ENCODE assay signal across 7 mouse cellular contexts in the genomic region with DNA sequence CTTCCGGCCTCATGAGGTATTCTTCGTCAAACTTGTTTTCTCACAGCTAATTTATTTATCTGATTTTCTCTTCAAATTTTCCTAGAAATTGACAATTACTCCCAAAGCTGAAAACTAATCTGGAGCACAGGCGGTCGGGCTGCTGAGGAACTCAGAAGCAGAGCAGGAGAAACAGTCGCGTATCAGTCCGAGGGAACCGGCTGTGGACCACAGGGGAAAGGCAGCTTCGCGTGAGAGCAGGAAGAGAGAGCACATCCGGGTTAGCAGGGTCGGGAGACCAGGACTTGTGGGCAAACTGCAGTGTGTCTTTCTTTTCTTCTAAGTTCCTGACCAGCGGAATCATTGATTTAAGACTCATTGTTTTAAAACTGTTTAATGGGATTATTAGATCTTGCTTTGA. TPM values are rescaled to one million over a fixed set of nuclear protein-coding genes. Genes with fewer than 3 reads are reported as not detected.
DNase-seq lines count a peak whose midpoint lies in the region.

No protein-coding gene starts in this region.

- no peaks in the 10 kb centered on the region for H3K36me3 ChIP-seq in embryonic facial prominence, embryonic 10.5 days (replicated peaks)

- peak overlapping the region; percentile 21; the same call in 1 of the 2 replicates for H3K4me3 ChIP-seq in embryonic facial prominence, embryonic 10.5 days

- WGBS in embryonic facial prominence, embryonic 10.5 days, result 31% methylated on average over 13 of the region's 13 CpGs

- peaks cover 46% of the 10 kb centered on the region for H3K4me1 ChIP-seq in embryonic facial prominence, embryonic 10.5 days

- 0 out of 2 replicates have a peak overlapping the region, but pooled peaks have one; percentile 27 for H3K27ac ChIP-seq in embryonic facial prominence, embryonic 10.5 days (replicated peaks)

- no peaks in the 10 kb centered on the region for H3K27me3 ChIP-seq in embryonic facial prominence, embryonic 10.5 days (replicated peaks; ENCODE audit: low read depth, poor library complexity, severe bottlenecking)

- peak; percentile 26 for DNase-seq in ovary, postnatal 36 days (ENCODE audit: low spot score)
- no peak for DNase-seq in ovary, adult 18-20 months (ENCODE audit: low spot score)
- peak; percentile 42 for DNase-seq in embryonic facial prominence, embryonic 10.5 days (ENCODE audit: low spot score)
- peak; percentile 50 for DNase-seq in kidney, adult 18-20 months
- DNase-seq in lung, postnatal 10 days, result peak; percentile 66
- peak; percentile 19 for DNase-seq in yolk sac, embryonic 10.5 days (ENCODE audit: low spot score)
- no peak for DNase-seq in cerebellum, adult 18-20 months

- H3K9me3 ChIP-seq in embryonic facial prominence, embryonic 10.5 days, result no peaks in the 10 kb centered on the region

RNA-seq across cellular contexts. Expression of a gene that starts 32.7 kb away (rescaled TPM):
- polyA plus RNA-seq in embryonic facial prominence, embryonic 10.5 days (2016; fragmentation: Nextera tagmentation; extraction: Ambion mirVana), result 15.9 and 20.0 TPM in 2 replicates

Comparison
In these comparisons a context has a peak if more than half of its experiments do, and no peak if none do; other contexts are left out.
1. DNase-seq: peak in ovary, postnatal 36 days (single experiment), embryonic facial prominence, embryonic 10.5 days (single experiment), kidney, adult 18-20 months (single experiment), lung, postnatal 10 days (single experiment) and yolk sac, embryonic 10.5 days (single experiment); none in ovary, adult 18-20 months (single experiment) and cerebellum, adult 18-20 months (0 of 2).